Mouse (Mus musculus): Measurements from ENCODE around the gene Chst13. TPM values are rescaled to one million over a fixed set of nuclear protein-coding genes. Genes with fewer than 3 reads are reported as not detected.

Chst13 gene
- polyA plus RNA-seq, 1 experiment from 2014 or later, result not detected

GRCm38 (mm10) chr6:90329953-90330352 is 5.0 kb upstream of the Chst13 start:
- DNase-seq (ENCODE audit: low spot score) (no peak), ATAC-seq (ENCODE audit: insufficient number of reproducible peaks, low FRiP score, low TSS enrichment, low read depth) (no peak)
- Histone ChIP-seq H3K4me2 (ENCODE audit: low read depth, severe bottlenecking) (no peak overlapping the region), H3K4me1 (ENCODE audit: control insufficient read depth, insufficient read depth, low read length) (no peaks in the 10 kb centered on the region), H3K4me3 (ENCODE audit: low read depth, low read length) (no peak overlapping the region), H3K27ac (replicated peaks; ENCODE audit: low read depth, low read length) (no peak overlapping the region), H3K9ac (ENCODE audit: low read length) (no peak overlapping the region), H3K36me3 (ENCODE audit: control insufficient read depth, insufficient read depth, low read length) (no peaks in the 10 kb centered on the region), H3K9me3 (ENCODE audit: control insufficient read depth, low read length) (no peaks in the 10 kb centered on the region), H3K27me3 (ENCODE audit: control insufficient read depth, insufficient read depth, low read length) (peaks cover under 1% of the 10 kb centered on the region; the same call in 1 of the 2 replicates)
- WGBS, result 32% methylated on average over 1 of the region's 1 CpGs

DNA sequence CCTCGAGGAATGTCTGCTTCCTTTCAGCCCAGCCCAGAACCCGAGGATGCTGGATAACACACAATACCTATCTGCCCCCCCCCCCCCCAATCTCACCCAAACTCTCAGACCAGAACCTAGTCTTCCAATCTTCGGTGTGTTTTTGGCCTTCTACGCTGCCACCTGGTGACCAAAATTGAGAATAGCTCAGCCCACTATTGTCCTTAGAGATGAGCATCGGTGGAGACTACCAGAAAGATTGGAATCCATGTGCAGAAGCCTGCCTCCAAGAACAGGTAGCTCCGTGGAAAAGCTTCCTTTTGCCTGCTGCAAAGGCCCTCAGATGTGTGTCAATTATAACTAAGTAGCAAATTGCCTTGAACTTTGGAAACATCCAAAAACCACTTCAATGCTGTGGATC is 2.7 kb upstream of the Chst13 start:
- Histone ChIP-seq H3K4me2 (ENCODE audit: low read depth, severe bottlenecking) (no peak overlapping the region), H3K9me3 (ENCODE audit: control insufficient read depth, low read length) (no peaks in the 10 kb centered on the region), H3K4me1 (ENCODE audit: control insufficient read depth, insufficient read depth, low read length) (no peaks in the 10 kb centered on the region), H3K36me3 (ENCODE audit: control insufficient read depth, insufficient read depth, low read length) (no peaks in the 10 kb centered on the region), H3K9ac (ENCODE audit: low read length) (no peak overlapping the region), H3K27ac (replicated peaks; ENCODE audit: low read depth, low read length) (no peak overlapping the region), H3K4me3 (ENCODE audit: low read depth, low read length) (no peak overlapping the region), H3K27me3 (ENCODE audit: control insufficient read depth, insufficient read depth, low read length) (peaks cover 2% of the 10 kb centered on the region; the same call in 1 of the 2 replicates)
- WGBS, result 30% methylated on average over 6 of the region's 6 CpGs
- DNase-seq (ENCODE audit: low spot score) (peak; percentile 28), ATAC-seq (ENCODE audit: insufficient number of reproducible peaks, low FRiP score, low TSS enrichment, low read depth) (no peak)

GRCm38 (mm10) chr6:90324463-90324862 is 522 bp downstream of the Chst13 start:
- no peak overlapping the region for H3K4me3 ChIP-seq (ENCODE audit: low read depth, low read length)
- 65% methylated on average over 3 of the region's 3 CpGs for WGBS
- peaks cover 2% of the 10 kb centered on the region; the same call in 1 of the 2 replicates for H3K27me3 ChIP-seq (ENCODE audit: control insufficient read depth, insufficient read depth, low read length)
- no peak overlapping the region for H3K4me2 ChIP-seq (ENCODE audit: low read depth, severe bottlenecking)
- H3K9ac ChIP-seq (ENCODE audit: low read length), result no peak overlapping the region
- H3K36me3 ChIP-seq (ENCODE audit: control insufficient read depth, insufficient read depth, low read length), result no peaks in the 10 kb centered on the region
- no peak overlapping the region for H3K27ac ChIP-seq (replicated peaks; ENCODE audit: low read depth, low read length)
- no peak for ATAC-seq (ENCODE audit: insufficient number of reproducible peaks, low FRiP score, low TSS enrichment, low read depth)
- no peak for DNase-seq (ENCODE audit: low spot score)
- H3K9me3 ChIP-seq (ENCODE audit: control insufficient read depth, low read length), result no peaks in the 10 kb centered on the region
- no peaks in the 10 kb centered on the region for H3K4me1 ChIP-seq (ENCODE audit: control insufficient read depth, insufficient read depth, low read length)

GRCm38 (mm10) chr6:90324026-90324425 is 959 bp downstream of the Chst13 start:
- Histone ChIP-seq H3K4me1 (ENCODE audit: control insufficient read depth, insufficient read depth, low read length) (no peaks in the 10 kb centered on the region), H3K27ac (replicated peaks; ENCODE audit: low read depth, low read length) (no peak overlapping the region), H3K9ac (ENCODE audit: low read length) (no peak overlapping the region), H3K4me2 (ENCODE audit: low read depth, severe bottlenecking) (no peak overlapping the region), H3K36me3 (ENCODE audit: control insufficient read depth, insufficient read depth, low read length) (no peaks in the 10 kb centered on the region), H3K9me3 (ENCODE audit: control insufficient read depth, low read length) (no peaks in the 10 kb centered on the region), H3K27me3 (ENCODE audit: control insufficient read depth, insufficient read depth, low read length) (peaks cover 2% of the 10 kb centered on the region; the same call in 1 of the 2 replicates), H3K4me3 (ENCODE audit: low read depth, low read length) (no peak overlapping the region)
- ATAC-seq (ENCODE audit: insufficient number of reproducible peaks, low FRiP score, low TSS enrichment, low read depth) (no peak), DNase-seq (ENCODE audit: low spot score) (no peak)
- 85% methylated on average over 3 of the region's 3 CpGs for WGBS

DNA sequence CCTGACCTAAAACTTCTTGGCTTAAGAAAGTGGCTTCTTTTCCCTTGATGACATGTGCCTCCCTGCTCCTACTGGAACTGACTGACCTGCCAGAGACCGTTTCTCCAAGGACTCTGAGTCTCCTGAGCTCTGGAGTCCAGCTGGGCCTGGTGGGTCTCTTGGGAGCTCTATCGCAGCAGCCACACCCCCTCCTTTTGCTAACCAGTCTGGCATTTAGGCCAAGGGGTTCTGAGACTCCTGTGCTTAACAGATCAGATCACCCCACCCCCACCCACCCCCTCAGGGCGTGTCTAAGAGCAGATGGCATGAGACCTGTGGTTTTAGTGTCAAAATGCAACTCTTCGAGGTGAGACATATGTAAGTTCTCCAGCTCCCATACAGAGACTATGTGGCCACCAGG is 3.2 kb downstream of the Chst13 start:
- H3K9ac ChIP-seq (ENCODE audit: low read length), result no peak overlapping the region
- H3K4me2 ChIP-seq (ENCODE audit: low read depth, severe bottlenecking), result no peak overlapping the region
- DNase-seq (ENCODE audit: low spot score), result no peak
- peaks cover 2% of the 10 kb centered on the region; the same call in 1 of the 2 replicates for H3K27me3 ChIP-seq (ENCODE audit: control insufficient read depth, insufficient read depth, low read length)
- no peak overlapping the region for H3K27ac ChIP-seq (replicated peaks; ENCODE audit: low read depth, low read length)
- WGBS, result 52% methylated on average over 4 of the region's 4 CpGs
- no peaks in the 10 kb centered on the region for H3K36me3 ChIP-seq (ENCODE audit: control insufficient read depth, insufficient read depth, low read length)
- ATAC-seq (ENCODE audit: insufficient number of reproducible peaks, low FRiP score, low TSS enrichment, low read depth), result no peak
- H3K4me3 ChIP-seq (ENCODE audit: low read depth, low read length), result no peak overlapping the region
- no peaks in the 10 kb centered on the region for H3K9me3 ChIP-seq (ENCODE audit: control insufficient read depth, low read length)
- no peaks in the 10 kb centered on the region for H3K4me1 ChIP-seq (ENCODE audit: control insufficient read depth, insufficient read depth, low read length)

- ATAC-seq (ENCODE audit: insufficient number of reproducible peaks, low FRiP score, low TSS enrichment, low read depth) (no peak), DNase-seq (ENCODE audit: low spot score) (no peak)
- Histone ChIP-seq H3K27ac (replicated peaks; ENCODE audit: low read depth, low read length) (no peak overlapping the region), H3K27me3 (ENCODE audit: control insufficient read depth, insufficient read depth, low read length) (peaks cover 2% of the 10 kb centered on the region; the same call in 1 of the 2 replicates), H3K4me3 (ENCODE audit: low read depth, low read length) (no peak overlapping the region), H3K36me3 (ENCODE audit: control insufficient read depth, insufficient read depth, low read length) (no peaks in the 10 kb centered on the region), H3K9ac (ENCODE audit: low read length) (no peak overlapping the region), H3K9me3 (ENCODE audit: control insufficient read depth, low read length) (no peaks in the 10 kb centered on the region), H3K4me1 (ENCODE audit: control insufficient read depth, insufficient read depth, low read length) (no peaks in the 10 kb centered on the region), H3K4me2 (ENCODE audit: low read depth, severe bottlenecking) (no peak overlapping the region)
- 90% methylated on average over 5 of the region's 5 CpGs for WGBS
Measured at GRCm38 (mm10) chr6:90320429-90320828, 4.6 kb downstream of the Chst13 start.

- no peaks in the 10 kb centered on the region for H3K36me3 ChIP-seq (ENCODE audit: control insufficient read depth, insufficient read depth, low read length)
- 77% methylated on average over 7 of the region's 7 CpGs for WGBS
- H3K9ac ChIP-seq (ENCODE audit: low read length), result no peak overlapping the region
- ATAC-seq (ENCODE audit: insufficient number of reproducible peaks, low FRiP score, low TSS enrichment, low read depth), result no peak
- H3K9me3 ChIP-seq (ENCODE audit: control insufficient read depth, low read length), result no peaks in the 10 kb centered on the region
- no peaks in the 10 kb centered on the region for H3K4me1 ChIP-seq (ENCODE audit: control insufficient read depth, insufficient read depth, low read length)
- no peak for DNase-seq (ENCODE audit: low spot score)
- H3K27ac ChIP-seq (replicated peaks; ENCODE audit: low read depth, low read length), result no peak overlapping the region
- no peak overlapping the region for H3K4me2 ChIP-seq (ENCODE audit: low read depth, severe bottlenecking)
- no peak overlapping the region for H3K4me3 ChIP-seq (ENCODE audit: low read depth, low read length)
- H3K27me3 ChIP-seq (ENCODE audit: control insufficient read depth, insufficient read depth, low read length), result no peaks in the 10 kb centered on the region; the same call in 1 of the 2 replicates
Measured at GRCm38 (mm10) chr6:90319475-90320191, 5.4 kb downstream of the Chst13 start.

DNA sequence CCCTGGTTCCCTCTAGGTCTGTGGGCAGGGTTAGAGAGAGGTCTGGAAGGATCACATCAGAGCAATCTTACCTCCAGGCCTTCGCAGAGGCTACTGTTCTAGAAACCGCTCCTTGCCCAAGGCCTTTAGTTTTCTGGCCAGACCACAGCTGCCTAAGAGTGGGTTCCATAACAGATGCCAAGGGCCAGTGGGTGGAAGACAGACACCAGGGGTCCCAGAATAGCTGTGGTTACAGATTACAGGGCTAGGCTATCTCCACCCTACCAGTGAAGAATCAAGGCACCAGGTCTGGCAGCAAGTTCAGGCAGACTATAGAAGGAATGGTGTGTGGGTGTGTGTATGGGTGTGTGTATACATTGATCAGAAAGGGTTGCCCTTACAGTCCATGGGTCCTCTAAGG is 6.0 kb downstream of the Chst13 start:
- Histone ChIP-seq H3K4me3 (ENCODE audit: low read depth, low read length) (no peak overlapping the region), H3K27me3 (ENCODE audit: control insufficient read depth, insufficient read depth, low read length) (no peaks in the 10 kb centered on the region), H3K36me3 (ENCODE audit: control insufficient read depth, insufficient read depth, low read length) (no peaks in the 10 kb centered on the region), H3K27ac (replicated peaks; ENCODE audit: low read depth, low read length) (no peak overlapping the region), H3K4me2 (ENCODE audit: low read depth, severe bottlenecking) (no peak overlapping the region), H3K9me3 (ENCODE audit: control insufficient read depth, low read length) (no peaks in the 10 kb centered on the region), H3K4me1 (ENCODE audit: control insufficient read depth, insufficient read depth, low read length) (no peaks in the 10 kb centered on the region), H3K9ac (ENCODE audit: low read length) (no peak overlapping the region)
- DNase-seq (ENCODE audit: low spot score) (no peak), ATAC-seq (ENCODE audit: insufficient number of reproducible peaks, low FRiP score, low TSS enrichment, low read depth) (no peak)
- WGBS, result 86% methylated on average over 2 of the region's 2 CpGs

All from limb, embryonic 11.5 days (tissue).